In the genomic region with DNA sequence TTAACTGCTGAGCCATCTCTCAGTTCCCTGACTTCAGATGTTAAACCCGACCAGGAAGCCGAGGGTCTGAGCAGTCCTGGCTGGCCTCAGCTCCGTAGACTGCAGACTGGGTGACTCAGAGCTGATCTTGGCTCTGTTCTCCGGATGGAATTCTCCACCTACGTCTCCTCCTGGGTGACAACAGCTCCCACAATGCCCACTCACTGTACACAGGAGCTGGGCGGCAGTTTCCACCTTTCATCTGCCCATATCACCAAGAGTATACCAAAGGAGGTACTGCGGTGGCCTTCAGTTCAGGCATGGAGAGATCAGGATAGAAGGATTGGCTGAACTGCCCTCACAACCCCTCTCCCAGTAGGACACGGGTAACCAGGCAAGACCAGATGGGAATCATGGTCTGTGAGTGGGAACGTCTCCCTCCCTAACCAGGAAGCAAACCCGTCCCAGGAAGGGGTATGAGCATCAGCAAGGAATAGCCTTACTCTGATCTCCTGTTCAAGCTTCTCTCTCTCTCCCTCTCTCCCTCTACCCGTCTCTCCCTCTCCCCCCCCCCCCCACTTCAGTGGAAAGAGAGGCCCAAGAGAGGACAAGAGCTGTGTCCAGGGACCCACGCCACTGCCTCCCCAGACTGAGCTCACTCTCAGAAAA, we compare ENCODE assay signal across 9 mouse cellular contexts. TPM values are rescaled to one million over a fixed set of nuclear protein-coding genes. Genes with fewer than 3 reads are reported as not detected.
A peak's percentile ranks its signal among the peaks of the same experiment; 100 is the strongest.
DNase-seq lines count a peak whose midpoint lies in the region; ATAC-seq and TF ChIP-seq lines count a peak whose summit lies in the region.
"Had no signal": no experiment of that assay in that cellular context is flagged by ENCODE, and none has a peak within 500 bp of the region (broad histone marks: within the 10 kb centered on the region; RNA-seq: fewer than 3 reads in every experiment).

No protein-coding gene starts in this region.

- H3K4me3 ChIP-seq in heart, embryonic 15.5 days = peak overlapping the region; percentile 59
- peak overlapping the region; percentile 84 for H3K4me3 ChIP-seq in E14TG2a.4 (replicated peaks; ENCODE audit: low read length)
- peak overlapping the region; percentile 72 for H3K4me3 ChIP-seq in hindbrain, embryonic 13.5 days
- peak overlapping the region; percentile 75 for H3K4me3 ChIP-seq in midbrain, embryonic 12.5 days

- H3K4me2 ChIP-seq in heart, embryonic 15.5 days = peak overlapping the region; percentile 98
- peak overlapping the region; percentile 75 for H3K4me2 ChIP-seq in hindbrain, embryonic 13.5 days
- peak overlapping the region; percentile 74 for H3K4me2 ChIP-seq in midbrain, embryonic 12.5 days (replicated peaks)

- H3K4me1 ChIP-seq in heart, embryonic 15.5 days (replicated peaks) = peaks cover 16% of the 10 kb centered on the region
- H3K4me1 ChIP-seq in E14TG2a.4 (replicated peaks; ENCODE audit: low read depth, low read length) = peaks cover 17% of the 10 kb centered on the region
- peaks cover 37% of the 10 kb centered on the region for H3K4me1 ChIP-seq in hindbrain, embryonic 13.5 days (replicated peaks)
- H3K4me1 ChIP-seq in midbrain, embryonic 12.5 days = peaks cover 31% of the 10 kb centered on the region

- no peak for DNase-seq in heart, postnatal 25 days (ENCODE audit: low spot score)
- DNase-seq in cerebellum, postnatal 14 days = peak; percentile 62 to 72
- DNase-seq in thymus, postnatal 25 days = no peak
- no peak for DNase-seq in adipocyte (ENCODE audit: low spot score)

- H3K27me3 ChIP-seq in heart, embryonic 15.5 days = peaks cover 82% of the 10 kb centered on the region
- peaks cover 88% of the 10 kb centered on the region for H3K27me3 ChIP-seq in E14TG2a.4 (ENCODE audit: insufficient read depth, low read length)
- 0 out of 2 replicates have a peak, but pooled peaks cover 4% of the 10 kb centered on the region for H3K27me3 ChIP-seq in hindbrain, embryonic 13.5 days
- H3K27me3 ChIP-seq in midbrain, embryonic 12.5 days = peaks cover 18% of the 10 kb centered on the region

- H3K27ac ChIP-seq in heart, embryonic 15.5 days = peak overlapping the region; percentile 5; the same call in 1 of the 2 replicates
- H3K27ac ChIP-seq in hindbrain, embryonic 13.5 days = peak overlapping the region; percentile 98
- peak overlapping the region; percentile 97 for H3K27ac ChIP-seq in midbrain, embryonic 12.5 days (replicated peaks)

- H3K9me3 ChIP-seq in heart, embryonic 15.5 days (replicated peaks) = no peaks in the 10 kb centered on the region
- no peaks in the 10 kb centered on the region for H3K9me3 ChIP-seq in E14TG2a.4 (ENCODE audit: low read length)
- no peaks in the 10 kb centered on the region for H3K9me3 ChIP-seq in hindbrain, embryonic 13.5 days
- no peaks in the 10 kb centered on the region for H3K9me3 ChIP-seq in midbrain, embryonic 12.5 days

- TF ChIP-seq CTCF in E14TG2a.4 (conservative IDR thresholded peaks at IDR 0.05; ENCODE audit: low read length) = no peak

- intact Hi-C loops in heart, postnatal 25 days (cut with DNase I) = no loop called here

- H3K36me3 ChIP-seq in heart, embryonic 15.5 days = no peaks in the 10 kb centered on the region
- H3K36me3 ChIP-seq in E14TG2a.4 (ENCODE audit: insufficient read depth, low read length) = no peaks in the 10 kb centered on the region
- no peaks in the 10 kb centered on the region for H3K36me3 ChIP-seq in hindbrain, embryonic 13.5 days
- H3K36me3 ChIP-seq in midbrain, embryonic 12.5 days = no peaks in the 10 kb centered on the region

- 10% methylated on average over 11 of the region's 12 CpGs for WGBS in heart, embryonic 15.5 days
- 3% methylated on average over 11 of the region's 12 CpGs for WGBS in hindbrain, embryonic 13.5 days
- WGBS in midbrain, embryonic 12.5 days = 5% methylated on average over 12 of the region's 12 CpGs

- no peak for ATAC-seq in heart, embryonic 15.5 days (replicated peaks; ENCODE audit: insufficient number of reproducible peaks, insufficient read depth, low FRiP score, low read depth)
- 0 out of 2 replicates have a peak, but pooled peaks have one; percentile 9 for ATAC-seq in hindbrain, embryonic 13.5 days (ENCODE audit: low FRiP score)
- peak; percentile 17; the same call in 1 of the 2 replicates for ATAC-seq in midbrain, embryonic 12.5 days (ENCODE audit: low FRiP score, low read depth)

- 0 out of 2 replicates have a peak overlapping the region, but pooled peaks have one; percentile 56 for H3K9ac ChIP-seq in heart, embryonic 15.5 days
- peak overlapping the region; percentile 94 for H3K9ac ChIP-seq in hindbrain, embryonic 13.5 days
- peak overlapping the region; percentile 95 for H3K9ac ChIP-seq in midbrain, embryonic 12.5 days (replicated peaks)

RNA-seq across cellular contexts. Expression of gene Serinc2, which starts 5.2 kb away (rescaled TPM):
- polyA plus RNA-seq in heart, embryonic 15.5 days (2015; fragmentation: Nextera tagmentation; extraction: Ambion mirVana) = 6.3 and 11.3 TPM in 2 replicates
- total RNA-seq in heart, postnatal 25 days (2021) = 1 to 10 TPM; 2.2 to 3.0 TPM
- 61.3 and 62.7 TPM in 2 replicates for polyA plus RNA-seq in hindbrain, embryonic 13.5 days (2015; fragmentation: Nextera tagmentation; extraction: Ambion mirVana)
- 62.3 and 66.3 TPM in 2 replicates for polyA plus RNA-seq in midbrain, embryonic 12.5 days (2016; fragmentation: Nextera tagmentation; extraction: Ambion mirVana)

RNA-seq across cellular contexts. Expression of gene Fabp3, which starts 34.6 kb away (rescaled TPM):
- 1,204 and 1,729 TPM in 2 replicates for polyA plus RNA-seq in heart, embryonic 15.5 days (2015; fragmentation: Nextera tagmentation; extraction: Ambion mirVana)
- 1,000 to 10,000 TPM; 5,192 to 5,215 TPM for total RNA-seq in heart, postnatal 25 days (2021)
- polyA plus RNA-seq in hindbrain, embryonic 13.5 days (2015; fragmentation: Nextera tagmentation; extraction: Ambion mirVana) = 146 and 148 TPM in 2 replicates
- 28.9 and 31.8 TPM in 2 replicates for polyA plus RNA-seq in midbrain, embryonic 12.5 days (2016; fragmentation: Nextera tagmentation; extraction: Ambion mirVana)

RNA-seq across cellular contexts. Expression of gene Gm10570, which starts 34.7 kb away (rescaled TPM):
- 0.98 and 1.0 TPM in 2 replicates for polyA plus RNA-seq in heart, embryonic 15.5 days (2015; fragmentation: Nextera tagmentation; extraction: Ambion mirVana)
- total RNA-seq in heart, postnatal 25 days (2021) = under 1 TPM in 1 of 2 experiments, not detected in 1; 0.75 TPM
- polyA plus RNA-seq in hindbrain, embryonic 13.5 days (2015; fragmentation: Nextera tagmentation; extraction: Ambion mirVana) = 0.71 and 0.73 TPM in 2 replicates
- polyA plus RNA-seq in midbrain, embryonic 12.5 days (2016; fragmentation: Nextera tagmentation; extraction: Ambion mirVana) = 0.51 TPM in 1 of 2 replicates, not detected in the other

RNA-seq across cellular contexts. Expression of gene Gm853, which starts 51.6 kb away (rescaled TPM):
- not detected in 2 replicates for polyA plus RNA-seq in heart, embryonic 15.5 days (2015; fragmentation: Nextera tagmentation; extraction: Ambion mirVana)
- total RNA-seq in heart, postnatal 25 days (2021) = not detected
- 0.67 and 1.4 TPM in 2 replicates for polyA plus RNA-seq in hindbrain, embryonic 13.5 days (2015; fragmentation: Nextera tagmentation; extraction: Ambion mirVana)
- polyA plus RNA-seq in midbrain, embryonic 12.5 days (2016; fragmentation: Nextera tagmentation; extraction: Ambion mirVana) = not detected in 2 replicates
- total RNA-seq: layer of hippocampus, postnatal 25 days had no signal

Comparison
In these comparisons a context has a peak if more than half of its experiments do, and no peak if none do; other contexts are left out.
1. H3K27ac ChIP-seq: peak in every context shown above with its lines; median percentile 98 in hindbrain, embryonic 13.5 days; 97 in midbrain, embryonic 12.5 days; 5 in heart, embryonic 15.5 days.
2. DNase-seq: peak in cerebellum, postnatal 14 days (2 of 2); none in heart, postnatal 25 days (single experiment), thymus, postnatal 25 days (single experiment) and adipocyte (single experiment).
3. Peak in every context shown above with its lines, with median percentiles within 50 percentile points of each other: H3K4me2 ChIP-seq, H3K4me3 ChIP-seq and H3K9ac ChIP-seq.